Mouse (Mus musculus) embryonic facial prominence, embryonic 14.5 days (tissue): ENCODE measurements around the gene Olfr10. TPM values are rescaled to one million over a fixed set of nuclear protein-coding genes. Genes with fewer than 3 reads are reported as not detected.

ENCODE experiments used
- ATAC-seq: fragments of 200-750 bp; cut with Nextera tagmentation; 2 replicates; pipeline ENCODE4 v1.8.0; 2017; ENCODE audit warnings: low read depth, moderate number of reproducible peaks, moderate TSS enrichment
- DNase-seq: peaks from one replicate; pipeline ENCODE4 v3.0.0-alpha.2; 2015; ENCODE audit warnings: low spot score
- H3K27ac ChIP-seq: fragments of 300-500 bp; sonication (generic); replicated peaks from 2 replicates; pipeline ENCODE4 v1.5.1; 2014; ENCODE audit warnings: low read depth, mild to moderate bottlenecking, low read length, moderate library complexity
- H3K27me3 ChIP-seq: fragments of 300-500 bp; sonication (generic); replicated peaks from 2 replicates; pipeline ENCODE4 v1.6.1; 2014; ENCODE audit warnings: low read length; ENCODE audit not compliant: control insufficient read depth, insufficient read depth
- H3K36me3 ChIP-seq: fragments of 300-500 bp; sonication (generic); 2 replicates; pipeline ENCODE4 v1.6.1; 2014; ENCODE audit warnings: low read length, mixed read lengths; ENCODE audit not compliant: control insufficient read depth, insufficient read depth
- H3K4me1 ChIP-seq: fragments of 300-500 bp; sonication (generic); 2 replicates; pipeline ENCODE4 v1.6.1; 2014; ENCODE audit warnings: antibody characterized with exemption, low read length; ENCODE audit not compliant: control insufficient read depth, insufficient read depth
- H3K4me2 ChIP-seq: fragments of 300-500 bp; sonication (generic); 2 replicates; pipeline ENCODE4 v1.6.1; 2014; ENCODE audit warnings: low read depth, mild to moderate bottlenecking, low read length, moderate library complexity, mixed read lengths
- H3K4me3 ChIP-seq: fragments of 300-500 bp; sonication (generic); 2 replicates; pipeline ENCODE4 v1.5.1; 2014; ENCODE audit warnings: low read depth, mild to moderate bottlenecking, low read length
- H3K9ac ChIP-seq: fragments of 300-500 bp; sonication (generic); 2 replicates; pipeline ENCODE4 v1.6.1; 2014; ENCODE audit warnings: low read depth, mild to moderate bottlenecking, low read length, moderate library complexity, mixed read lengths
- H3K9me3 ChIP-seq: fragments of 300-500 bp; sonication (generic); 2 replicates; pipeline ENCODE4 v1.6.1; 2016; ENCODE audit warnings: low read length; ENCODE audit not compliant: control insufficient read depth
- WGBS: fragments of 180-500 bp; shearing (Covaris S2); extraction: QIAGEN DNeasy Blood & Tissue Kit; methylation state at CpG from one replicate; pipeline ENCODE4 v1.1.7; 2014; 5-methylcytosine and 5-hydroxymethylcytosine counted together
- polyA plus RNA-seq: library from polyadenylated mRNA; unstranded; fragments of >200 nt; fragmentation: Nextera tagmentation; extraction: Ambion mirVana; gene quantifications from 2 replicates; pipeline ENCODE4 v1.2.1, GENCODE M21; 2014

Olfr10 gene
- polyA plus RNA-seq: not detected in 2 replicates

DNA sequence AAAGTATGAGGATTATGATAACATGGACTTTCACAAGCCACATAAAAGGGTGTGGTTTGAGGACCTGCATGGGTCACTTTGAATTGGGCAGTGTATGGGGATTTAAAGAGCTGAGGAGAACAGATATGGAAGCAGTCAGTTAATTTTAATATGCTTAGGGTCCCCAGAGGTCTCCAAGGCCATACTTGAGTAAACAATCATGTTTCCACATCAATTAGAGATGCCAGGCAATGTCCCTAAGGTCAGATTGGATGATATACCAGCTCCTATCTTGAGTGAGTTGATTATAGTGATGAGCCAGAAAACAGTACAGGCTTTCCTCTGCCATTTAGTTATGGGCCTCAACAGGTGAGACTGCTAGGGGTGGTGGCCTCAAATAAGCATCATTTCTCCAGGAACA, at the start of gene Olfr10:
Olfr10 (plus strand) TSS at position 301 of the 400 bp plus-strand sequence.
- Histone ChIP-seq H3K4me2 (no peak within 1 kb of the TSS), H3K4me3 (no peak within 1 kb of the TSS), H3K4me1 (no peaks in the 10 kb centered on the region), H3K9ac (no peak within 1 kb of the TSS), H3K27ac (no peak within 1 kb of the TSS), H3K36me3 (no peaks in the 10 kb centered on the region), H3K9me3 (no peaks in the 10 kb centered on the region), H3K27me3 (no peaks in the 10 kb centered on the region)
- no peak for DNase-seq
- no peak for ATAC-seq

DNA sequence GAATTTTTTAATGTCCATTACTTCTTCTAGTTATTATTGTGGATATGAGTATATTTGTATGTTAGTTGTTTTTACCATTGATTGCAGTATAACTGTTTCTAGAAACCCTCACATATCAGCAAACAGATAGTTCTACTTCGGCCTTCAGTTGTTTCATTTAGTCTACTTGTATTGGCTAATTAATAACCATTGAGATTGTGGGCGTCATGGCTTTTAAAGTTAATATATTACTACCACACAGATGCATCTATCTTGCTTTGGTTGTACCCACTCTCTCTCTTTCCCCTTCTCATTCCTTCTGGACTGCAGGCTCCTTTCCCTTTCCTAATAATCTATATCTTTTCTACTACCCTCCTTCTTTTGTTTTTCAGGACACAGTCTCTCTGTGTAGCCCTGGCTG, 45.2 kb upstream of the Olfr10 start:
- no peaks in the 10 kb centered on the region for H3K27me3 ChIP-seq
- ATAC-seq: no peak
- peaks cover 60% of the 10 kb centered on the region for H3K36me3 ChIP-seq
- no peaks in the 10 kb centered on the region for H3K9me3 ChIP-seq
- no peak overlapping the region for H3K4me3 ChIP-seq
- H3K9ac ChIP-seq: no peak overlapping the region
- H3K4me2 ChIP-seq: no peak overlapping the region
- WGBS: 93% methylated on average over 2 of the region's 2 CpGs
- H3K4me1 ChIP-seq: no peaks in the 10 kb centered on the region
- H3K27ac ChIP-seq: no peak overlapping the region
- no peak for DNase-seq

DNA sequence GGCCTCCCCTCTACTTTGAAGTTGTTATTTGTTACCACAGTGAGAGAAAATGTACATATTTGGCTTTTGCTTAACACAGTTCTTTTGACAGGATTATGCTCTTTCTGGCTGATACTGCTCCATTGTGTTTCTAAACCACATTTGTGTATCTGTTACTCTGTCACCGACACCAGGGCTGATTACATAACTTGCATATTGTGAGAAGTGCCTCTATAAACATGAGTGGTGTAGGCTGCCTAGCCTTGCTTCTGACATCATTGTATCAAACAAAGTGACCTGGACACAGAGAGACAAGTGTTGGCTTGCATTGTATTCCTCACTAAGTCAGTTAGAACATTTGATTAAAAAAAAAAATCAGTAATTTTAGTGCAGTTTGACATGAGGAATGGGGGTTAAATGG, 44.7 kb upstream of the Olfr10 start:
- H3K36me3 ChIP-seq: peaks cover 55% of the 10 kb centered on the region
- H3K4me3 ChIP-seq: no peak overlapping the region
- ATAC-seq (no peak), DNase-seq (no peak)
- H3K9me3 ChIP-seq: no peaks in the 10 kb centered on the region
- no peaks in the 10 kb centered on the region for H3K4me1 ChIP-seq
- H3K27me3 ChIP-seq: no peaks in the 10 kb centered on the region
- WGBS: 85% methylated on average over 1 of the region's 1 CpGs
- H3K9ac ChIP-seq: no peak overlapping the region
- no peak overlapping the region for H3K4me2 ChIP-seq
- no peak overlapping the region for H3K27ac ChIP-seq

DNA sequence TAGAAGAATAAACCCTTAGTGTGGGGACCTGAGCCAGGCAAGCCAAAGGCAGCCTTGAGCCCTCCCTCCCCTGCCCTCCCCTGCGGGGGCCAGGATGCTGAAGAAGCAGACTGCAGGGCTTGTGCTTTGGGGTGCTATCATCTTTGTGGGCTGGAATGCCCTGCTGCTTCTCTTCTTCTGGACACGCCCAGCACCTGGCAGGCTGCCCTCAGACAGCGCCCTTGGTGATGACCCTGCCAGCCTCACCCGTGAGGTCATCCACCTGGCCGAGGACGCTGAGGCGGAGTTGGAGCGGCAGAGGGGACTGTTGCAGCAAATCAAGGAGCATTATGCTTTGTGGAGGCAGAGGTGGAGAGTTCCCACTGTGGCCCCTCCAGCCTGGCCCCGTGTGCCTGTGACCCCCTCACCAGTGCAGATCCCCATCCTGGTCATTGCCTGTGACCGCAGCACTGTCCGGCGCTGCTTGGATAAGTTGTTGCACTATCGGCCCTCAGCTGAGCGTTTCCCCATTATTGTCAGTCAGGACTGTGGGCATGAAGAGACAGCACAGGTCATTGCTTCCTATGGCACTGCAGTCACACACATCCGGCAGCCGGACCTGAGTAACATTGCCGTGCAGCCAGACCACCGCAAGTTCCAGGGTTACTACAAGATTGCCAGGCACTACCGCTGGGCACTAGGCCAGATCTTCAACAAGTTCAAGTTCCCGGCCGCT, 43.8 kb upstream of the Olfr10 start:
- H3K4me2 ChIP-seq: no peak overlapping the region
- H3K9me3 ChIP-seq: no peaks in the 10 kb centered on the region
- peaks cover 46% of the 10 kb centered on the region for H3K36me3 ChIP-seq
- ATAC-seq (no peak), DNase-seq (no peak)
- no peaks in the 10 kb centered on the region for H3K27me3 ChIP-seq
- no peak overlapping the region for H3K4me3 ChIP-seq
- WGBS: 92% methylated on average over 19 of the region's 21 CpGs
- no peaks in the 10 kb centered on the region for H3K4me1 ChIP-seq
- H3K9ac ChIP-seq: no peak overlapping the region
- H3K27ac ChIP-seq: no peak overlapping the region

DNA sequence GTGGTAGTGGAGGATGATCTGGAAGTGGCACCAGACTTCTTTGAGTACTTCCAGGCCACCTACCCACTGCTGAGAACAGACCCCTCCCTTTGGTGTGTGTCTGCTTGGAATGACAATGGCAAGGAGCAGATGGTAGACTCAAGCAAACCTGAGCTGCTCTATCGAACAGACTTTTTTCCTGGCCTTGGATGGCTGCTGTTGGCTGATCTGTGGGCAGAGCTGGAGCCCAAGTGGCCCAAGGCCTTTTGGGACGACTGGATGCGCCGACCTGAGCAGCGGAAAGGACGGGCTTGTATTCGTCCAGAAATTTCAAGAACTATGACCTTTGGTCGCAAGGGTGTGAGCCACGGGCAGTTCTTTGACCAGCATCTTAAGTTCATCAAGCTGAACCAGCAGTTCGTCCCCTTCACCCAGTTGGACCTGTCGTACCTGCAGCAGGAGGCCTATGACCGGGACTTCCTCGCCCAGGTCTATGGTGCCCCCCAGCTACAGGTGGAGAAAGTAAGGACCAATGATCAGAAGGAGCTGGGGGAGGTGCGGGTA, 43.2 kb upstream of the Olfr10 start:
- WGBS: 96% methylated on average over 14 of the region's 14 CpGs
- no peak overlapping the region for H3K9ac ChIP-seq
- H3K9me3 ChIP-seq: no peaks in the 10 kb centered on the region
- H3K27me3 ChIP-seq: no peaks in the 10 kb centered on the region
- peaks cover 46% of the 10 kb centered on the region for H3K36me3 ChIP-seq
- no peak overlapping the region for H3K27ac ChIP-seq
- no peak for ATAC-seq
- no peak overlapping the region for H3K4me2 ChIP-seq
- no peak overlapping the region for H3K4me3 ChIP-seq
- H3K4me1 ChIP-seq: no peaks in the 10 kb centered on the region
- no peak for DNase-seq

DNA sequence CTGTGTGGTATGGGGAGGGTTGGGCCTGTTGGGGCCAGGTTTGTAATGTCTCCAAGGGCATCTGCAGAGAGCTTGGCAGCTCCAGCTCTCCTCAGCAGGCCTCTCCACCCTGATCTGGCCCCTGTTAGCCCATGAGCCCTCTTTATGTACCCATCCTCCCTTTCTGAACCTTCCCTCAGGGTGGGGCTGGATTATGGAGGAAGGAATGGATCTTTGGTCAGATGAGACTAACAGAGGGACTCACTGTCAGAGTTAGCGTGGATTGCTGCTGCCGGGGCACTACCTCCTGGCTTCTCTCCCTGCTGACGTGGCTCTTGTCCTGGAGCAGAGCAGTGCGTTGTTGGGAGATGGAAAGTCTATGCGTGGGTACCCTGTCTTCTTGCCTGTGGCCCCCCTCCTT, 42.3 kb upstream of the Olfr10 start:
- H3K9me3 ChIP-seq: no peaks in the 10 kb centered on the region
- H3K9ac ChIP-seq: no peak overlapping the region
- DNase-seq: no peak
- H3K4me1 ChIP-seq: no peaks in the 10 kb centered on the region
- H3K36me3 ChIP-seq: peaks cover 40% of the 10 kb centered on the region
- no peaks in the 10 kb centered on the region for H3K27me3 ChIP-seq
- no peak overlapping the region for H3K4me3 ChIP-seq
- H3K4me2 ChIP-seq: no peak overlapping the region
- no peak overlapping the region for H3K27ac ChIP-seq
- ATAC-seq: no peak
- 84% methylated on average over 5 of the region's 5 CpGs for WGBS

DNA sequence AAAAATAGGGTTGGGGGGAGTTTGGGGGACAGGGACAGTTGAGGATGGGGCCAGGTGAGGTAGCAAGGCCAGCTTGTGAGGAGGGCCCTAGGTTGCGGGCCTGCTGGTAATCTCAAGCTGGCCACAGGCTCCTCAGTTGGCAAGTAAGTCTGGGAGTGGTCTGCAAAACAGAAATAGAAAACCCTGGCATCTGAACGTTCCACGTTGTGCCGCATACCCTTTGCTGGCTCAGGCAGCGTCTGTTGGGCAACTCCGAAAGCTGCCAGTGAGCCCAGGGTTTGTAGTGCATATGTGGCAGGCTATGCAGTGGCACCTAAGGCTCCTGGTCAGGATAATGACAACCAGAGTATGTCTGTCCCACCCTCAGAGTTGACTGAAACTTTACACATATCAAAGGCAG, 41.4 kb upstream of the Olfr10 start:
- WGBS: 91% methylated on average over 6 of the region's 6 CpGs
- Histone ChIP-seq H3K36me3 (peaks cover 40% of the 10 kb centered on the region), H3K4me1 (no peaks in the 10 kb centered on the region), H3K9ac (no peak overlapping the region), H3K27ac (no peak overlapping the region), H3K27me3 (no peaks in the 10 kb centered on the region), H3K4me2 (no peak overlapping the region), H3K9me3 (no peaks in the 10 kb centered on the region), H3K4me3 (no peak overlapping the region)
- ATAC-seq (no peak), DNase-seq (no peak)

DNA sequence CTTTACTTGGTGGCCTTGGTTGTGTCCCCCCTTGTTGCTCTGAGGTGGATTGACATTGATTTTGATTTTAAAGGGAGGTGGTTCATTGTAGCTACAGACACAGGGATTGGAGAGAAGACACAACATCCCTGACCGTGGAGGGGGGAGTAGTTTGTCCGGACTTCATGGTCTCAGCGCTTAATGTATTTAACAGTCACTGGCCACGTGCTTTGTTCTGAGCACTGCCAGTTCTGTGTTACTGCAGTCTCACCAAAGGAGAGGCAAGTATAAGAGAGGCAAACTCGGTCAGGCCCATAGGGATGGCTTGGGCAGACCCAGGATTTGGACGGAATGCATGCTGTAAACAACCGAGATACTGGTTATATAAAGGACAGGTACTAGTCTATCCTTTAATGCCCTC, 40.5 kb upstream of the Olfr10 start:
- H3K36me3 ChIP-seq: peaks cover 37% of the 10 kb centered on the region

DNA sequence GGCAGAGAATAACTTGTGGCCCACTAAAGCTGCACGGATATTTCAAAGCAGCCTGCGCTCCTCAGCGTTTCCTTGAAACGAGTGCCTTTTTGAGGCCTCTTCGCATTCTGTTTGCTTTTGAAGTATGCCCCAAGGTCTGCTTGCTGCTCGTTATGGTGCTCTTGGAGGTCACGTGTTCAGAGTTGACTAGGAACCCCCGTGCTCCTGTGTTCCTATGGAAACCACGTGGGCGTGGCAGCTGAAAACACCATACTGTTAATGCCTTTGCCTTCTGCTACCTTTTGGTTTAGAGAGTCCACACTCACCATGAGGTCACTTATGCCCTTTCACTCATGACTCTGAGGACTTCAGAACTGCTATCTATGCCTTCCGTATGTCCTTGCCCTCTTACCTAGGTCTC, 39.9 kb upstream of the Olfr10 start:
- WGBS: 74% methylated on average over 11 of the region's 11 CpGs
- ATAC-seq: no peak
- peaks cover 33% of the 10 kb centered on the region for H3K36me3 ChIP-seq
- no peaks in the 10 kb centered on the region for H3K9me3 ChIP-seq
- H3K4me1 ChIP-seq: no peaks in the 10 kb centered on the region
- H3K27me3 ChIP-seq: no peaks in the 10 kb centered on the region
- no peak overlapping the region for H3K4me3 ChIP-seq
- no peak overlapping the region for H3K4me2 ChIP-seq
- DNase-seq: no peak
- H3K27ac ChIP-seq: no peak overlapping the region
- no peak overlapping the region for H3K9ac ChIP-seq

More for the DNA sequence above, 40.5 kb upstream of the Olfr10 start:
- ATAC-seq (no peak), DNase-seq (no peak)
- Histone ChIP-seq H3K9ac (no peak overlapping the region), H3K27ac (no peak overlapping the region), H3K4me1 (no peaks in the 10 kb centered on the region), H3K27me3 (no peaks in the 10 kb centered on the region), H3K4me2 (no peak overlapping the region), H3K4me3 (no peak overlapping the region), H3K9me3 (no peaks in the 10 kb centered on the region)
- 92% methylated on average over 7 of the region's 7 CpGs for WGBS
